Mouse (Mus musculus) midbrain, embryonic 15.5 days (tissue): ENCODE data around the gene Gk5. TPM values are rescaled to one million over a fixed set of nuclear protein-coding genes. Genes with fewer than 3 reads are reported as not detected.
"Not testable (repeated sequence)": the region's sequence is repeated elsewhere in the genome, so short reads cannot be mapped to it uniquely, and the experiment has no call there.

ENCODE experiments used
- ATAC-seq: fragments of 200-750 bp; cut with Nextera tagmentation; replicated peaks from 2 replicates; pipeline ENCODE4 v1.8.0; 2017; ENCODE audit warnings: moderate TSS enrichment
- H3K27ac ChIP-seq: fragments of 300-500 bp; sonication (generic); 2 replicates; pipeline ENCODE4 v1.5.1; 2015; ENCODE audit warnings: mild to moderate bottlenecking, inconsistent platforms
- H3K27me3 ChIP-seq: fragments of 300-500 bp; sonication (generic); replicated peaks from 2 replicates; pipeline ENCODE4 v1.6.1; 2015; ENCODE audit warnings: inconsistent platforms
- H3K36me3 ChIP-seq: fragments of 300-500 bp; sonication (generic); replicated peaks from 2 replicates; pipeline ENCODE4 v1.6.1; 2015; ENCODE audit warnings: inconsistent platforms
- H3K4me1 ChIP-seq: fragments of 300-500 bp; sonication (generic); 2 replicates; pipeline ENCODE4 v1.6.1; 2015; ENCODE audit warnings: inconsistent platforms
- H3K4me2 ChIP-seq: fragments of 300-500 bp; sonication (generic); 2 replicates; pipeline ENCODE4 v1.6.1; 2015; ENCODE audit warnings: inconsistent platforms, mild to moderate bottlenecking, moderate library complexity
- H3K4me3 ChIP-seq: fragments of 300-500 bp; sonication (generic); 2 replicates; pipeline ENCODE4 v1.5.1; 2015; ENCODE audit warnings: mild to moderate bottlenecking, inconsistent platforms
- H3K9ac ChIP-seq: fragments of 300-500 bp; sonication (generic); 2 replicates; pipeline ENCODE4 v1.6.1; 2015; ENCODE audit warnings: mild to moderate bottlenecking, inconsistent platforms
- H3K9me3 ChIP-seq: fragments of 300-500 bp; sonication (generic); 2 replicates; pipeline ENCODE4 v1.6.1; 2016; ENCODE audit warnings: inconsistent platforms
- WGBS: fragments of 180-500 bp; shearing (Covaris S2); methylation state at CpG from one replicate; pipeline ENCODE4 v1.1.7; 2015; ENCODE audit warnings: mixed read lengths; 5-methylcytosine and 5-hydroxymethylcytosine counted together
- polyA plus RNA-seq: library from polyadenylated mRNA; unstranded; fragments of >200 nt; fragmentation: Nextera tagmentation; extraction: Ambion mirVana; gene quantifications from 2 replicates; pipeline ENCODE4 v1.2.1, GENCODE M21; 2015

Gk5 gene
- polyA plus RNA-seq, 1 experiment from 2014 or later = 2.4 TPM

DNA sequence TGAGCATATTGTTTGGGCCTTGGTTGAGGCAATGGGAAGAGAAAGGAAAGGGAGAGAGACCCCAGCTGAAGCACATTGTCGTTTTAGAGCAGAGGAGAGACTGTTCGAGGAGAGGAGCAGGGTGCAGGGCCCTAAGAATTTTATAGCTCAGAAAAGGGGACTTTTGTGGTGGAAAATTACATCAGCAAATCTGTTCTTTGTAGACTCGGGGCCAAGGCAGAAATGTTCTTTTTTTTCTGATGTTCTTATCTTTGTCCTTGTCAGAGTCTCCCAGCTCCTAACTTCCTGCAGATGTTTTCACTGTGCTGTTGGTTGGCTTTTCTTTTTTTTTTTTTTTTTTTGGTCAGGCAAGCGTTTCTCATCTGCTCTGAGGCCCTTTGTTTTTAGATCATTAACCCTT, 39.3 kb downstream of the Gk5 start:
- Histone ChIP-seq H3K36me3 (no peaks in the 10 kb centered on the region), H3K9ac (no peak overlapping the region), H3K27ac (no peak overlapping the region), H3K4me2 (no peak overlapping the region), H3K4me1 (no peaks in the 10 kb centered on the region), H3K9me3 (no peaks in the 10 kb centered on the region), H3K27me3 (no peaks in the 10 kb centered on the region), H3K4me3 (no peak overlapping the region)
- no peak for ATAC-seq
- WGBS = 58% methylated on average over 4 of the region's 4 CpGs

DNA sequence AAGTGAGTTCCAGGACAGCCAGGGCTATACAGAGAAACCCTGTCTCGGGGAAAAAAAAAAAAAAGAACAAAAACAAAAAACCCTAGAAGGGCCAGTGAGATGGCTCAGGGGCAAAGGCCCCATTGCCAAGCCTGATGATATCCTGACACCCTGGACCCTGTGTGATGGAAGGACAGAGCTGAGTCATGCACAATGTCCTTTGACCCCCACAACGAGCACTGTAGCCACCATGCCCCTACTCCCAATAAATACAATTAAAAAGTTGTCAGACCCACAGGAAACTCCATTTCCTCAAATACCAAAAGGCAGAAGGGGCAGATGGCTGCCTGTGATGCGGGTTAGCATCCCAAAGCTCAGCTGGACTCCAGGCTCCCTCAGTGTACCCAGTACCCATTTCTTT, 39.9 kb downstream of the Gk5 start:
- Histone ChIP-seq H3K27me3 (no peaks in the 10 kb centered on the region), H3K9ac (no peak overlapping the region), H3K9me3 (no peaks in the 10 kb centered on the region), H3K4me1 (no peaks in the 10 kb centered on the region), H3K4me3 (no peak overlapping the region), H3K36me3 (no peaks in the 10 kb centered on the region), H3K4me2 (no peak overlapping the region), H3K27ac (no peak overlapping the region)
- 91% methylated on average over 3 of the region's 3 CpGs for WGBS
- no peak for ATAC-seq

DNA sequence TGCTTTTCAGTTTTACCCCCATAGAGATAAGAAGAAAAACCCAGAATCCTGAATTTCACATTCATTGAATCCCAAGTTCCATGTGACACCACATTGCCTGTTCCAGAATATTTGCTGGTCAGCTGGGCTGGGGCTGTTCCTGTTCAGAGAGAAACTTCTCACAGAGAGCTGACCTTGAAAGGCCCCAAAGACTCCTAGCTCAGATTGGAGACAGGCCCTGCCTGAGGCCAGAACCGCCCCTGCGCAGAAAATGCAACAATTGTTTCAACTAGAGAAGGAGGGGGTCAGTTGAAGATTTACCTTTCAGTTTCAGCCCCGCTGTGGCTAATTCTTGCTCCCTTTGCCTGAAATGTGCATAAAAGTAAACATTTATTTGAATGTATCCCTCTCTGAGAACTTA, 41.6 kb downstream of the Gk5 start:
- Histone ChIP-seq H3K4me3 (no peak overlapping the region), H3K4me1 (no peaks in the 10 kb centered on the region), H3K27me3 (no peaks in the 10 kb centered on the region), H3K36me3 (no peaks in the 10 kb centered on the region), H3K9ac (no peak overlapping the region), H3K27ac (no peak overlapping the region), H3K4me2 (no peak overlapping the region), H3K9me3 (no peaks in the 10 kb centered on the region)
- ATAC-seq = no peak
- WGBS = 89% methylated on average over 3 of the region's 3 CpGs

GRCm38 (mm10) chr9:96162421-96162820, 43.3 kb downstream of the Gk5 start:
- 73% methylated on average over 5 of the region's 5 CpGs for WGBS
- H3K27ac ChIP-seq = no peak overlapping the region
- no peaks in the 10 kb centered on the region for H3K4me1 ChIP-seq
- no peaks in the 10 kb centered on the region for H3K9me3 ChIP-seq
- no peak overlapping the region for H3K4me2 ChIP-seq
- H3K4me3 ChIP-seq = no peak overlapping the region
- ATAC-seq = no peak
- H3K36me3 ChIP-seq = no peaks in the 10 kb centered on the region
- no peak overlapping the region for H3K9ac ChIP-seq
- H3K27me3 ChIP-seq = no peaks in the 10 kb centered on the region

DNA sequence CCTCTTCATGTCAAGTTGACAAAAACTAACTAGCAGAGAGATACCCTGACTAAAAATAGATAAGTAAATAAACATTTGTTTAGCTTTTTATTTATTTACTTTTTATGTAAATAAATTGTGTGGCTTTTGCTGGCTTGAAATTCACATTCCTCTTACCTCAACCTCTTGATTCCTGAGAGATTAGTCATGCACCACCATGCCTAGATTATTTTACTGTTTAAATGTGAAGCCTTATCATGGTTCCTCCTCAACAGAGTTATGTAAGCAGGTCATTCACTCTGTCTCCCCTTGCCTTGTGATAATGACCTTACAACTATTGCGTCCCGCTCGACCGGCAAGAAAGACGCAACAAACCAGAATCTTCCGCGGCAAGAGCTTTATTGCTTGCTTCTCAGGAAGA, 44.3 kb downstream of the Gk5 start:
- Histone ChIP-seq H3K27me3 (no peaks in the 10 kb centered on the region), H3K9ac (no peak overlapping the region), H3K9me3 (no peaks in the 10 kb centered on the region), H3K4me3 (no peak overlapping the region), H3K27ac (no peak overlapping the region), H3K4me1 (no peaks in the 10 kb centered on the region), H3K4me2 (no peak overlapping the region), H3K36me3 (no peaks in the 10 kb centered on the region)
- ATAC-seq = no peak
- WGBS = 93% methylated on average over 7 of the region's 7 CpGs

DNA sequence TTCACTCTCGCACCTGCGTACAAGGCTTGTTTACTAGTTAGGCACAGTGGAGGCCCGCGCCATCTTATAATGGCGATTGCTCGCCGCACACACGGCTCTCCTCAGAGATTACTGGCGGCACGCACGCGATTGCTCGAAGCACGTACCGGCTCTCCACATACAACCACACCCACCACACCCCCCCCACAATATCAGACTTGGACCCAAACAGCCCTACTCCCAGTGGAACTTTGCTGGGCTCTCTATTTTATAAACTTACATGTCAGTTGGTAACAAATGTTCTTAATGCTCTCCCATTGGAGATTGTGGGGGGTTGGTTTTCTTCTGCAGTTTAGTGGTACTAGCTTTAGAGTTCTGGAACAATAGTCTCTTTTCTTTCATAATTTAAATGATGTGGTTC, 44.8 kb downstream of the Gk5 start:
- WGBS = 97% methylated on average over 15 of the region's 15 CpGs
- H3K4me2 ChIP-seq = not testable (repeated sequence)

DNA sequence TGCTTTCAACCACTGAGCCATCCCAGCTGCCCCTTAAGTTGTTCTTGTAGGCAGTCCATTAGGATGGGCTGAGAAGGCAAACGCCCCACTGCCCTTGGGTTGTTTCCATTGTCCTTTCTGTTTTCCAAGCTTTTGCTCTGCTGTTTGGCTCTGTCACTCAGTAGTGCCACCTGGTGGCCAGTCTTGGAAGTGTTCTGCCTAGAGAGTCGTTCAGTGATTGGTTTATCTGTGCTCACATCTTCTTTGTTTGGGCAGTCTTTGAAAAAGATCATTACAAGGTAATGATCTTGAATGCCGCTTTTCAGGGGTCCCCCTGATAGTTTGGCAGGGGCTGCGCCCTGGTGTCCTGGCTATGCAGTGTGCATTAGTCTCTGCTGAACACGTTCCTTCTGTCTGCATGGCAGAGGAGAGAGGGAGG, 48.0 kb downstream of the Gk5 start:
- ATAC-seq = no peak
- WGBS = 17% methylated on average over 5 of the region's 5 CpGs

More for the DNA sequence above, 44.8 kb downstream of the Gk5 start:
- not testable (repeated sequence) for H3K36me3 ChIP-seq, H3K4me1 ChIP-seq, H3K9ac ChIP-seq, H3K27ac ChIP-seq, ATAC-seq, H3K4me3 ChIP-seq, H3K9me3 ChIP-seq, H3K27me3 ChIP-seq

DNA sequence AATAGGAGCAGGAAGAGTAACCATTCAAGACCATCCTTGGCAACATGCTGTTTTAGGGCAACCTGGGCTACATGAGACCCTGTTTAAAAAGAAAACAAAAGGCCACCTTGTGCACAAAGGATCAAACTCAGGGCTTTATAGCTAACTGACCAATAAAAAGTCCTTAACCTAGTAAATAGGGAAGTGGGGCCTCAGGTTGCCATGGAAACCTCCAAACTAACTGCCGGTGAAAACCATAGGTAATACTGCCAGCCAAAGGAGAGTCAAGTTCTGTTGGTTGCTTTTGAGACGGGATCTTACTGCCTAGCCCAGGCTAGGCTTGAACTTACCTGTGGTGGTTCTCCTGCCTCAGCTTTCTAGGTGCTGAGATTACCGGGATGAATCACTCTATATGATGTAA, 51.4 kb downstream of the Gk5 start:
- H3K4me2 ChIP-seq = no peak overlapping the region
- H3K9ac ChIP-seq = no peak overlapping the region
- no peaks in the 10 kb centered on the region for H3K36me3 ChIP-seq
- no peaks in the 10 kb centered on the region for H3K9me3 ChIP-seq
- 69% methylated on average over 3 of the region's 3 CpGs for WGBS
- no peak overlapping the region for H3K4me3 ChIP-seq
- H3K27me3 ChIP-seq = no peaks in the 10 kb centered on the region
- no peak overlapping the region for H3K27ac ChIP-seq
- H3K4me1 ChIP-seq = no peaks in the 10 kb centered on the region
- ATAC-seq = no peak

More for the DNA sequence above, 48.0 kb downstream of the Gk5 start:
- Histone ChIP-seq H3K27me3 (no peaks in the 10 kb centered on the region), H3K4me3 (no peak overlapping the region), H3K27ac (no peak overlapping the region), H3K4me2 (no peak overlapping the region), H3K36me3 (no peaks in the 10 kb centered on the region), H3K9ac (no peak overlapping the region), H3K4me1 (no peaks in the 10 kb centered on the region), H3K9me3 (no peaks in the 10 kb centered on the region)

GRCm38 (mm10) chr9:96184909-96185308, 65.7 kb downstream of the Gk5 start:
- ATAC-seq = no peak
- Histone ChIP-seq H3K9me3 (no peaks in the 10 kb centered on the region), H3K27me3 (no peaks in the 10 kb centered on the region), H3K4me2 (no peak overlapping the region), H3K27ac (no peak overlapping the region), H3K4me3 (no peak overlapping the region), H3K4me1 (no peaks in the 10 kb centered on the region), H3K9ac (no peak overlapping the region), H3K36me3 (no peaks in the 10 kb centered on the region)
- 88% methylated on average over 4 of the region's 4 CpGs for WGBS

DNA sequence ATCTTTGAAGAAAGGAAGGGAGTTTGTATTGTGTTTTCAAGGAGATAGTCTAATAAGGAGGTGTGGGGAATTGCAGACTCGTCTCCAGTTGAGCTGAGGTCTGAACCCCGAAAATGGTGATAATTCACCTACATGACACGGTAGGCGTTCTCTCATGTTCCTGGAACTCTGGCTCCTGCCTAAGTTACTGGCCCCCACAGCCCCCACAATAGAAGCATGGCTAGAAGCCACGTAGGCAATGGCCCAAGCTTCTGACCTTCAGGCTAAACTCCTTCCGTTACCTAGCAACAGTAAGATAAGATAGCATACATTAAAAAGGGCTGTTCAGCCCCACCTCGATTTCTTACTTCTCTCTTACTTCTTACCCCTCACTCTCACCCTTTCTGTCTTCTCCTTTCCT, 67.5 kb downstream of the Gk5 start:
- Histone ChIP-seq H3K9me3 (no peaks in the 10 kb centered on the region), H3K4me1 (no peaks in the 10 kb centered on the region), H3K27ac (no peak overlapping the region), H3K27me3 (no peaks in the 10 kb centered on the region), H3K9ac (no peak overlapping the region), H3K36me3 (no peaks in the 10 kb centered on the region), H3K4me3 (no peak overlapping the region), H3K4me2 (no peak overlapping the region)
- 75% methylated on average over 7 of the region's 7 CpGs for WGBS
- ATAC-seq = no peak

- H3K27me3 ChIP-seq = no peaks in the 10 kb centered on the region
- peak; percentile 100 for ATAC-seq
- H3K4me2 ChIP-seq = peak within 1 kb of the TSS; percentile 97
- no peaks in the 10 kb centered on the region for H3K9me3 ChIP-seq
- peak within 1 kb of the TSS; percentile 77 for H3K27ac ChIP-seq
- WGBS = under 1% methylated on average over 76 of the region's 81 CpGs
- H3K4me3 ChIP-seq = peak within 1 kb of the TSS; percentile 75
- H3K4me1 ChIP-seq = peaks cover 19% of the 10 kb centered on the region
- H3K36me3 ChIP-seq = no peaks in the 10 kb centered on the region
- peak within 1 kb of the TSS; percentile 64 for H3K9ac ChIP-seq
Observed at GRCm38 (mm10) chr9:96195885-96196622, 76.9 kb downstream of the Gk5 start, which contains the start of gene Tfdp2. Gene Tfdp2 (plus strand): TSS chr9:96196275.

DNA sequence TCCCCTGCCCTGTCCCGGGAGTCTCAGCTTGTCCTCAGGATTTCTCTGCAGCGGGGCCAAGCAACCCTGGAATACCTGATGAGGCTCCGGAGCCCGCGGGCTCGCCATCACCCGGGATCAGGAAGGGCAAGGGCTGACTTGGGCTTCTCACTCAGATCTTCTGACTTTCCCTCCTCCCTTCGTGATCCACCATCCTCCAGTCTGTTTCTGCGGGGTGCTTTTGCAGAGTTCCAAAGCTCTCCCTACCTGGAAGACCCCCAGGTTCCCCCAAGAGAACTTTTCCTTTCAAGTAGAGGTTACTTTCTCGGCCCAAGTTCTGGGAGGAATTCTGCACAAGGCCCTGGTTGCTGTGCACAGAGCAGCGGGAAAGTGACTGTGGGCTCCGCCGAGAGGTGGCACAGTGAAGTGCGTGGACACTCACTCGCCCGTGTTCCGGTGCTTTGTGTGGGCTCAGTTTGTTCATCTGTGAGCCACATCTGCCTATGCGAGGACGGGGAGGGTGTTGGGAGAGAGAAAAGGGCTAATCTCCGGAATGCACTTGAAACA, 77.5 kb downstream of the Gk5 start:
- Histone ChIP-seq H3K9me3 (no peaks in the 10 kb centered on the region), H3K4me3 (peak overlapping the region; percentile 75), H3K36me3 (no peaks in the 10 kb centered on the region), H3K9ac (peak overlapping the region; percentile 64), H3K27me3 (no peaks in the 10 kb centered on the region), H3K27ac (peak overlapping the region; percentile 77), H3K4me1 (peaks cover 19% of the 10 kb centered on the region), H3K4me2 (peak overlapping the region; percentile 97)
- ATAC-seq = peak; percentile 43; the same call in 1 of the 2 replicates
- under 1% methylated on average over 20 of the region's 20 CpGs for WGBS

- no peak overlapping the region for H3K9ac ChIP-seq
Observed at GRCm38 (mm10) chr9:96197806-96198205, 78.6 kb downstream of the Gk5 start.

More at GRCm38 (mm10) chr9:96197806-96198205, 78.6 kb downstream of the Gk5 start:
- Histone ChIP-seq H3K4me3 (no peak overlapping the region), H3K27me3 (no peaks in the 10 kb centered on the region), H3K9me3 (no peaks in the 10 kb centered on the region), H3K36me3 (no peaks in the 10 kb centered on the region), H3K4me2 (peak overlapping the region; percentile 97; the same call in 1 of the 2 replicates), H3K27ac (no peak overlapping the region), H3K4me1 (peaks cover 19% of the 10 kb centered on the region)
- WGBS = 79% methylated on average over 9 of the region's 9 CpGs
- no peak for ATAC-seq
